Mouse (Mus musculus) frontal cortex, adult (tissue): ENCODE results near the gene Tcaim.
"Not testable (repeated sequence)": the region's sequence is repeated elsewhere in the genome, so short reads cannot be mapped to it uniquely, and the experiment has no call there.

ENCODE experiments used
- ATAC-seq: cut with Nextera tagmentation; 2 replicates; pipeline ENCODE4 v1.9.2; 2017; ENCODE audit warnings: mild to moderate bottlenecking, moderate library complexity, mixed read lengths; ENCODE audit not compliant: low TSS enrichment

The Tcaim gene

DNA sequence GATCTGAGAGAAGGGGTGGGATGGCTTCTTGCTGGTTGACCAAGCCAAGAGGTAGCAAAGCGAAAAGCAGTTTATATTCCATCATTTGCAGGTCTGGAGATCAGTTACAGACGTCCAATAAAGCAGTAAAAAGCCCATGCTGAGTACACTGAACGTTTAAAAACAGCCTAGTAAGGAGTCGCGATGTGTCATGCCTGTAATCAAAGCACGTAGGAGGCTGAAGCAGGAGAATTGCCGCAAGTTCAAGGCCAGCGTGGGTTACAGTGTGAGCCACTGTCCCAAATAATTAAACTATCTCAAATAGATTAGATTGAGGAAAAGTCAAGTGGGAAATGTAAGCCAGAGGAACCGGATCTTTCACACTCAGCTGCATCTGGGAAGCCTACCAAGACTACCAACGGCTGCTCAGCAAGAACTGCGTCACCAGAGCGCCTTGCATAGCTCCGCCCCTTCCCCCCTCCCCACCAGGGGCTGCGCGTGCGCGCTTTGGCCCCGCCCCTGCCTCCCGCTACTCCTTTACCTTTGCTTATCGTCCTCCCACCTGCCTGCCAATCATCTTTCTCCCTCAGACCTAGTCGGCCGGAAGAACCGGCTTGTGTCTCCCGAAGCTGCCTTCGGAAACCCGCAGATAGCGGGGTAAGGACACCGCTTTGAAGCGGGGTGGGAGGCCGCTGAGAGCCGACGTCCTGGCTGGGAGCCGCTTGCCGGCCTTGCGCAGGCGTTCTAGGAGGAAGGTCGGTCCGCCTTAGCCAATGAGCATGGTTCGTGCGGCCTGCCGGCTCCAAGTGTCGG, at the start of gene Tcaim:
TSS of gene Tcaim (plus strand) at position 487 of the 792 bp plus-strand sequence.
- ATAC-seq: peak; percentile 97

DNA sequence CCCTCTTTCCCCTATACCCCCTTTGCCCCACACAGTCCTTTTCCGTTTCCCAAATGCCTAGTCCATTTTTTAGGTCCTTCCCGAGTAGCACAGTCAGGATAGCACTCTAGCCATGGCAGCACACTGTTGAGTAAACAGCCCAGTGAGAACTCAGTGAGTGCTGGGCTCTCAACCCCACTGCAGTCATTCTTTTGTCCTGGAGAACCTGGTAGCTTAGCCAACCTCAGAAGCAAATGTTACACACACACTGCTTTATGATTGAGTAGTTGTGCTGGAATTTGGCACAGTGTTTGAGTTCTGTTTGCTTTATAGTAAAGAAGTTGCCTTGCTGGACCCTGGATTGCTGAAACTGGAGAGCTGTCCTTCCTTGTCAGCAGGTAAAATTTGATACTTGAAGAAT, 47.7 kb upstream of the Tcaim start:
- ATAC-seq: no peak

DNA sequence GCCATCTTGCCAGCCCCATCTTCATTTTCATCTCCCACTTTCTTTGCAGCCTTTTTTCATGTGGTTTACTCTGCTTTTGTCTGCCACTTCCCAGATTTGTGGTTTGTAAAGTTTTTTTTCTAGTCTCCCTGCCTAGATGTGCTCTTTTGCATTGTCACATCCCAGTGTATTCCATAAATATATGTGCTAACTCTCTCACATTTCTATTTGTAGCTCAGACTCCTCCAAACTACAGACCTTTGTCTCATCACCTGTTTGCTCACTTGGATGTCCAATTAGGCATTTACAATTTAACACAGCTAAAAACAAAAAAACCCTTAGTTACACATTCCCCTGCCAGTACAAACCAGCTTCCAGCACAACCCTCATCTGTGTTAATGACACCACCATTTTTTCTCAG, 45.2 kb upstream of the Tcaim start:
- peak; percentile 85; the same call in 1 of the 2 replicates for ATAC-seq

DNA sequence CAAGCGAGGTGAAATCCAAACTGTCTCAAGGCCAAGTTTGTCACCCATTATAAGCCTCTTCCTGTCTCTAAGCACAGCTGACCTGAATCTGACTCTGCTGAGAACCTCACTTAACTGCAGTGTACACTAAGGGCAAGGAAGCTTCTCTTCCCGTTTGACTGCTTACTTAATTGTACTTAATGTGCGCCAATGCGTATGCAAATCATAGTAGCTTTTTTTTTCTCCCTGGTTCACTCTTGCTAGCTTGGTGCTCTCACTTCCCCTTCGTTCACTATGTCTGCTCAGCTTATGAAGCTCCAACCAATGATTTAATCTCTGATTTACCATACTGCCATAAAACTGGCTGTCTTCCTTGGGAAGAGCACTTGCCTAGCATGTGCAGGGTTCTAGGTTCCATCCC, 20.1 kb upstream of the Tcaim start:
- ATAC-seq: no peak

DNA sequence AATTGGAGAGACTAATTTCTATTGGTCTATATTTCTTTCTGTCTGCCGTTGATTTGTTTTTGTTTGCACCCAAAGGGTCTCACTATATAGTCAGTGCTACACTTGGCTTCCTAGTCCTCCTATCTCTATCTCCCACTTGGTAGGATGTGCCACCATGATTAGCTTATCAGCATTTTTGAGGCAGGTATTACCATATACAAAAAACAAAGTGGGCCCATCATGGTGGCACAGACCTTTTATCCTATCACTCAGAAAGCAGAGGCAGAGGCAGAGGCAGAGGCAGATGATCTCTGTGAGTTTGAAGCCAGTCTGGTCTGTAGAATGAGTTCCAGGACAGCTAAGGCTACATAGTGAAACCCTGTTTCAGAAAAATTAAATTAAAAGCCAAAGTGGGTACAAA, 18.8 kb upstream of the Tcaim start:
- ATAC-seq: no peak

DNA sequence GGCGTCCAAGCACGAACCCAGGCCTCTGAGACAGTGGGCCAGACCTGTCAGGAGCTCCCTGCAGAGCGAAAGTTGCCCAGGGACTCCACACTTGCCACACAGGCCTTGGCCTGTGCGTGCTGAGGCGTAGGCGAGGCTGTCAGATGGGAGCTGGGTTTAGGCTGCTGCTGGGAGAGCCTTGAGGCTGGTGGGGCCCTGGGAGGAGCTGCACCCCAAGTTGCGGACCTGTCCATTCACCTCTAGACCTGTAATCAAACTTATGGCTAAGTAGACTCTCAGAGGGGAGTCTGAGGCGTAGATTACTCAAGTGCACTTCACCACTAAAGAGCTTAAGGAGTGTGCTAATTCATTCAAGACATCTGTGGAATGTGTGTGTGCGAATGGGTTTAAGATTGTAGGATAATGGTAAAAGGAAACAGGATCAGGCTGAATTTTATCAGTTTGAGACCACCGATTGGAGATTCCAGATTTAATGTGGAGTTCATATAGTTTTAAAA, 554 bp downstream of the Tcaim start:
- ATAC-seq: peak; percentile 76; the same call in 1 of the 2 replicates

DNA sequence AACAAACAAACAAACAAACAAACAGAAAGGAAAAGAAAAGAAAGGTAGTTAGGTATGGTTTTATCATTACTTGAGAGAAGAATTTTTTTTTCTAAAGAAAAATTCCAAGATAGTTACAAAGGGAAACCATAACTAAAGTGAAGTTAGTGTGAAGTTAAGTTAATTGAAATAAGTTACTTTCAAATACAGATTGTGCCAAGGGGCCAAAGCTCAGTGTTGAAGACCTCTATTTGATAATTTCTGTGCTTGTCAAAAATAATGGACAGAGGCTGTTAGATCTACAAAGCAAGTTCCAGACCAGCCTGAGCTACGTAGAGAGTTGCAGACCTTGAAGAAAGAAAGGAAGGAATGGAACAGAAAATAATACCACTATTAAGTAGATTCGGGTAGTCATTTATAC, 1.8 kb downstream of the Tcaim start:
- no peak for ATAC-seq

DNA sequence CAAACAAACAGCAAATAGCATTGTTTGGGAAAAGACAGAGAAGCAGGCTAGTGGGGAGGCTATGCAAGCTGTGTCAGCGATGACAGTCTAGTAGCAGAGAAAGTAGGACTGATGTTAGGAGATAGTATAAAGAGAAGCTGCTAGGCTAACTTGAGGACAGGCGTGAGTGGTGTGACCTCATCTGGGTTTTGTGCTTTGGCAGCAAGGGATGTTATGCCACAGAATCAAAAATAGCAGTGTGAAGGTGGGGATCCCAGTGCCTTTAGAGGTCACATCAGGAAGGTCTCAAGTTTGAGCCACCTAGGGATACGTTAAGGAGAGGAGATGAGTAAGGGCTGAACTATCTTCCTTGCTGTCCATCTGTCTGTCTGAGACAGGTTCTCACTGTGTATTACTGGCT, 4.9 kb downstream of the Tcaim start:
- ATAC-seq: no peak

DNA sequence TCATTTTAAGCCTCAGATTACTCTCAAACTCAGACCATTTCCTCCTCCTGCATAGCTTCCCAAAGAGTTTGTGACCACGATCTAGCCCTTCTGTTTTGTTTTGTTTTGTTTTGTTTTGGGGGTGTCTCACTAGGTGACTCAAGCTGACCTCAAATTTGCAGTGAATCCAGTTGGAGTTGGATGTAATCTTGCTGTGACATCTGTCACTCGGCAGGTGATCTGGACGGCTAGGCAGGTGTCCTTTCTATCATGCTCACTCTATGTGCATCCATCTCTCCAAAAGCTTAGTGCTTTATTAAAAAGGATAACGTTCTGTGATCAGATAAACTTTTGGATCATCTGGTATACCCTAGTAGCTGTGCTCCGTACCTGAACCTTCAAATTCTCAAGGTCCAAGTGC, 7.0 kb downstream of the Tcaim start:
- no peak for ATAC-seq

DNA sequence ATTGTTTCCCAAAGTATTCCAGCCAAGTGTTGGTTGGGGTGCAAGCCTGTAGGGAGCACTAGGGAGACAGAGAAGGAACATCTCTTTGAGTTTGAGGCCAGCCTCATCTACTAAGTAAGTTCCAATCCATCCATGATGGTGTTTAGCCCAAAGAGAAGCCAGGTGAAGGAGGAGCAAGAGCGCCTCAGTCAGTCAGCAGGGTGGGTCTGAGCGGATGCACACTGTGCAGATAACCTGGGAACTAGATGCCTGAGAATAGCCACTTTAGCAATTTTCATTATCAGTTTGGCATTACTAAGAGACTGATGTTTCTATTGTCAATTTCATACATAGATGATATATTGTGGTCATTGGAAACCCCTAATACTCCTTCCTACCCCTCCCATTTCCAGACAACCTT, 9.4 kb downstream of the Tcaim start:
- no peak for ATAC-seq

DNA sequence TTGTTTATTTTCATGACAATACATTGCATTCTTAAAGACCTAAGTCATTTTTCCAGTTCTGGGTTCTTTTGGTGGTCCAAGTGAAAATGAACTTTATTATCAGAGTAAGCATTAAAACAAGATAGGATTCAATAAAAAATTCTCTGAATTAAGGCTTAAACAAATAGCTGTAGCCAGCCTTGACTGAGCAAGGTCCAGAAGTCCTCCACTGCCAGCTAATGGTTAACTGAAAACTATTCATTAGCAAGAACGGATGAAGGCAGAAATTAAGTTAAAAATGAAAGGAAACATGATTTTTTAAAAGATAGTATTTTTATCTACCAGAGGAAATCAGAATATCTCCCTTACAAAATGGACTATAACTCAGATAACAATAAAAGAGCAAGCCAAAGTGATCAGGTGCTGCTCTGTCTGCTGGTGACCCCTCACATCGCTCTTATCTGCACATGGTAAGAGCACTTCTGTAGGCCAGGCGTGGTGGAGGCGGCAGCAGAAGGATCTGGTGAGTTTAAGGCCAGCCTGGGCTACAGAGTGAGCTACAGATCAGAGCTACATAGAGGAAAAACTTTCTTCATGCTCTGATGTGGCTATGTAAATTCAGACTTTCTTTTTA, 10.0 kb downstream of the Tcaim start:
- ATAC-seq: no peak

DNA sequence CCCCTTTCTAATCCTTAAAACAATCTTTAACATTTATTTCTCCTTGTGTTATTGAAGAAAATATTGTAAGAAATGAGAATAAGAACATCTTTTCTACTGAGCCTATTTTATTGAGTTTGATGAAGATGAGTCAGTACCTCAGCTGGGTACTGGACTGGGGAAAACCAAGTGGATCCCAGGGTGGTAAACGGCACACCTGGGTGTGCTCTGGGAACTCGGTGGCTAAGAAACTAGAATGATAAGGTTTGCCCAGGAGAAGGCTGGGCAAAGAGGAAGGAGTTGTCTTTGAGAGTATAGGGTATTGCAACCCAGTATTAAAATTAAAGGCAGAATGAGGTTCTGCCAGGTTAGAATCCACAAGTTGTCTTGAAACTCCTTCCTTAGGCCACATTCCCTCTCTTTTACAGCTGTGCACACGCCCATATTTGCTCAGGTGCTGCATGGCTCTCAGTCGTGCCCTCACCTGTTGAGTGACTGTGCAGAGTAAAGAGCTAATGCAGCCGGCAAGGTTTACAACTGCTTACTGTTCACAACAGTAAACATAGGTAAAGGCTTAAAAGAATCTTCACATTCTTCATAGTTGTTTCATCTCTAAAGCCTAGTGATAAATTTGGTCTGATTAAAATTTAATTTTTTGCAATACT, 18.2 kb downstream of the Tcaim start:
- ATAC-seq: no peak

DNA sequence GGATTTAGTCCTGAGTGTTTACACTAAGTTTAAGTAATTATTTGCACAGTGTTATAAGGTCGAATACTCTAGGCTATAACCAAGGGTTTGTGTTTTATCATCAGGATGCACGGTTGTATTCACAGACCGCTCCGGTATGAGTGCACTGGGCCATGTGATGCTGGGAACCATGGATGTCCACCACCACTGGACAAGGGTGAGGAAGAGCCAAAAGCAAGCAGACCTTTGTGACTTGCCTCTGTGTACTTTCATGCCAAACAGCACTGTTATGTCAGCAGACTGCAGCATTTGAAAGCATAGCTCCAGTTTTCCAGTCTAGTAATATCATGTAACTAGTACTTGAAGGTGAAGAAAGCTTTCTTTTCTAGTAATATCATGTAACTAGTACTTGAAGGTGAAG, 21.4 kb downstream of the Tcaim start:
- no peak for ATAC-seq

DNA sequence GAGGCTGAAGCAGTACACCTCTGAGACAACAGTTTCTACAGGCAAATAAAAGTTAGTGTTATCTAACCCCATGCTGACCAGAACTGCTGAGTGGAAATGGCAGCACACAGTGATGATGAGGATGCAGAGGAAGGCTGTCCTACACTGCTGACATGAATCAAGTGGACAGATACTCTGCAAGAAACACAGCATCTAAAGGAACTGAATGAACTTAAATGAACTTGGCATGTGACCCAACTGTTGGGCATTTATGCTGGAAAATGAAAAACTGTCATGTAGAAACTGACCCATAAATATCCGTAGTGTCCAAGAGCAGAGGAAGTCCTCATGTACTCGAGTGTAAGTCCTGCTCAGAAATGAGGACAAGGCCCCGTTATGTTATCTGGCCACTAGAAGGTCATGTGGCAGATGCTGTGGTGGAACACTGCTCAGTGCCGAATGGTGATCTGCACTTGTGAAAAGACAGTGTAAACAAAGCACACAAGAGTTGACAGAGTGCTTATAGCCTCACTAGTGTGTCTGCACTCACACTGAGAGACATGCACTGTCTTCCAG, 24.6 kb downstream of the Tcaim start:
- ATAC-seq: no peak

DNA sequence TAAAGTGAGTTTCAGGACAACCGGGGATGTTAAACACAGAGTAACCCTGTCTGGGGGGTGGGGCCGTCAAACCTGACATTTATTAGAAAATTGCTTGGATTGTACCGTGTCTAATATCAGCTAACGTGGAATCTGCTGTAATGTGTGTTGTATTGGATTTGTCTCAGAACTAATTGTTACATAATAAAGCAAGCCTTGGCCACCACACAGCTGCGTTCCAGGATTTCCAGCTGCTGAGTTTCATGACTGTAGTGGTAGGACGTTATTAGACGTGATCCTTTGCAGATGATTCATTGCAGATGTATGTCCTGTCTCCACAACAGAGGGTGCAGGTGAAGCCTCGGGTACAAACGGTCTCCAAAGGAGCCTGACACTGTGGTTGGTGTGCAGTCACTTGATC, 30.8 kb downstream of the Tcaim start:
- no peak for ATAC-seq

DNA sequence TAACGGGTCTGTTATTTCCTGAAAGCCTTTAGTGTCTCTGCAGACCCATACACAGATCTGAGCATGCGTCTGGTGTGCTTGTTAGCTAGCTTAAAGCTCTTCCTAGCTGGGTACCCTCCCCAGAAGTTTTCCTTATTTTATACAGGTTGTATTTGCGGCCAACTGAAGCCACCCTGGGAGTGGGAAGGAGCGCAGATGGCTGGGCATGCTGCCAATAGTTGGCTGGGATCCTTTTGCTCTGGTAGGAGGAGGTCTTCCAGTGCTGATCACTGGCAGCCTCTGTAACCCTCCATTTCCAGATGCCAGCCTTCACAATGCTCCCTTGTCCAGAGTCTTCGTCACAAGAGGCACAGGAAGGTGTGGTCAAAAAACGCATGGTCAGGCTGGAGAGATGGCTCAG, 31.5 kb downstream of the Tcaim start:
- peak; percentile 74 for ATAC-seq

DNA sequence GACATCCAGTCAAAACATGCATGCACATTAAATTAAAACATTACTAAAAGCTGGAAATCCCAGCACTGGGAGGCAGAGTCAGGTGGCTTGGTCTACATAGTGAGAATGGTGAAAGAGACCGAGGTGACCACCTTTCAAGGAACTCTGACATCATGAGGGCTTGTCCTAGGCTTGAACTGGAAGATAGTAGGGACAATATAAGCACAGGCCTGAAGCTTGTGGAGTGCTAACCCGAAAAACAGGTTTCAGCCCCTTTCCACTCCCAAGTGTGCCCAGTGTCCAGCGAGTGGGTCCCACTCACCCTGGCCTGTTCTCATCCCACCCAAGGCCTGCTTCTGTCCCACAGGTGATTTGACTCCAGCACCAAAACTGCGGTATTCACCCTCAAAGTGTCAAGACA, 31.9 kb downstream of the Tcaim start:
- no peak for ATAC-seq

DNA sequence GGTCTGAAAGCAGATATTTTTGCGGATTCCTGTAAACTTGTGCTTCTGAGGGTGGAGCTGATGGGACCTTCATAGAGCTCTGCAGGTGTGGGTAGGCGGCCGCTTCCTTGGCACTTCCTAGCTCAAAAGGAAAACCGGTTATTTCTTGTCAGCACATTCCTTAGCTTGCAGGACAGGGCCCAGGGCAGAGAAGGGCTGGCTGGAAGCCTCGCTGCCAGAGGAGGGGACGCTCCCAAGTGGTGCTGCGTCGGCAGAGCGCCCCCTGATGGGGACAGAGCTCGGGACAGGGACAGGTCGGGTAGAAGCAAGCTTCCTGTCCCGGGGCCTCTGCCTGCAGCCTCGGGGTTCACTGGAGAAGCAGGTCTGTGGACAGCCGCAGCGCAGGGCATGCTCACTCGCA, 32.3 kb downstream of the Tcaim start:
- ATAC-seq: peak; percentile 44

DNA sequence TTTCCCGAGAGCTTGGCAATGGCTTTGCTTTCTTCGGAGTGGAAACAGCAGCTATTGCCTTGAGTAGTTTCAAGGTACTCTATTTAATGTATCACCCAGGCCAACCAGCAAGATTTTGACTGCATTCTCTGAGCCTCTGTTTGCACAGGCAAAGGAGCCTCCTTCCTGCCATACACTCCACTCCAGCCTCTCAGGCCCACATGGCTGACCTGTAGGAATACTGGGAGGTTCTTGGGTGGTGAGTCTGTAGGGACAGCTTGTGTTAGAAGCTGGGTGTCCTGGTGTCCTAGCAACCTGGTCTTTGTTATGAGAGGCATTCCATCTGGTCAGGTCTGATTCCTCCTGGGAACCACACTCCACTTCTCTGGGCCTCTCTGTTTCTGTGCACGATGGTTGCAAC, 38.4 kb downstream of the Tcaim start, which contains the start of gene Gm35549:
TSS of gene Gm35549 (minus strand) at position 276 of the 400 bp plus-strand sequence.
- ATAC-seq: no peak

DNA sequence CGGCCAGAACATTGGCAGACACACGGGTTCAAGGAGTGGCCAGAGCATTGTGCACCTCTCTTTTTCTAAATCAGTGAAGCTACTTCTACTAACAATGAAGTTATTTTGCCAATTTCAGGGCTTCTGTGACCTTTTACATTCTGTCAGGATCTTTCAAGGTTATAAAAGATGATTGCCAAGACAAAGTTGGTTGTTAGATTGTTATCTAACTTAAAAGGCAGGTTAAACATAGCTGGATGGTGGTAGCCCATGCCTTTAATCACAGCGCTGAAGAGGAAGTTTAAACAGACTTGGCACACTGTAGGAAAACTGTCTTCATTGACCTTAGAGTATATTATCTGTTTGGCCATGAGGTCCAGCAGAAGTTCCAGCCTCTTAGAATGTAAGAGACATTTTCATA, 40.3 kb downstream of the Tcaim start:
- no peak for ATAC-seq

DNA sequence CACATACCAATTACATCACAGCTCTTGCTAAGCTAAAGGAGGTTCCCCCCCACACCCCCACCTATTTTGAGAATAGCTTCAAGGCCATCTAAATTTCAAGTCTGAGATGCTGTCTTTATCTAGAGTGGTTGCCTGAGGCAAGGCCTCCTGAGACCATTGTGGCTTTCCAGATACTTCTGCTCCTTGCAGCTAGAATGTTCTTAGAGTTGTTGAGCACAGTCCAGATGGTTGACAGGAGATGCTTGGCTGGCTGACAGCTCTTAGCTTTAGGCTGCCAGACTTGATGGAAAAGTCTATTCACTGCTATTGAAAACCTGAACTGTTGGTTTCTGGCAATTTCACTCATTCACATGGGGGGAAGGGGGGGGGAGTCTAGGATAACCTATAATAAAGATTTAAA, 40.8 kb downstream of the Tcaim start:
- peak; percentile 86 for ATAC-seq

DNA sequence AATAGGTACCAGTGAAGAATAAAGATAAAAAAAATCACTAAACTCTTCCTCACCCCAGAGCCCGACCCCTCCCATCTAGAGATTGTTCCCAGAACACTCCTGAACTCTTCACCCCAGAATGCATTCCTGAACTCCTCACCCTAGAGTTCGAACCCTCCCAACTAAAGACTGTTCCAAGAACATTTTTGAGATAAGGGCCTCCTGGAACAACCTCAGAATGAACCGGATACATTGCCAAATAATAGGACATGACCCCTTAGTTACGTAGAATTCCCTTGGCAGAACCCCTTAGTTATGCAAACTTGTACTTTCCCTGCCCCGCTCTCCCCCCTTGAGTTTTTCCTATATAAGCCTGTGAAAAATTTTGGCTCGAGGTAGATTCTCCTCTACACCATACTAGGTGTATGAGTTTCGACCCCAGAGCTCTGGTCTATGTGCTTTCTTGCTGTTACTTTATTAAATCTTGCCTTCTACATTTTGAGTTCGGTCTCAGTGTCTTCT, 42.5 kb downstream of the Tcaim start:
- ATAC-seq: not testable (repeated sequence)
